Mouse (Mus musculus): Measurements from ENCODE around the gene Gpr39. TPM values are rescaled to one million over a fixed set of nuclear protein-coding genes. Genes with fewer than 3 reads are reported as not detected.

Gene Gpr39
- polyA plus RNA-seq, 1 experiment = not detected

- TF ChIP-seq CTCF (IDR thresholded peaks at IDR 0.05; ENCODE audit: control insufficient read depth, insufficient read depth, low read length) (no peak), POLR2A (IDR thresholded peaks at IDR 0.05; ENCODE audit: borderline replicate concordance, control insufficient read depth, low read depth, low read length) (no peak)
- Histone ChIP-seq H3K27ac (ENCODE audit: control insufficient read depth, insufficient read depth, low read depth, low read length, poor library complexity) (no peak overlapping the region), H3K4me1 (ENCODE audit: control insufficient read depth, insufficient read depth, low read length) (no peaks in the 10 kb centered on the region), H3K4me3 (replicated peaks; ENCODE audit: control insufficient read depth, low read depth, low read length) (no peak overlapping the region)
- 62% methylated on average over 13 of the region's 13 CpGs for WGBS
These were observed 53.1 kb downstream of the Gpr39 start for GRCm38 (mm10) chr1:125729731-125730536.

- 64% methylated on average over 6 of the region's 6 CpGs for WGBS
- H3K27ac ChIP-seq (ENCODE audit: control insufficient read depth, insufficient read depth, low read depth, low read length, poor library complexity) = no peak overlapping the region
- no peaks in the 10 kb centered on the region for H3K4me1 ChIP-seq (ENCODE audit: control insufficient read depth, insufficient read depth, low read length)
- H3K4me3 ChIP-seq (replicated peaks; ENCODE audit: control insufficient read depth, low read depth, low read length) = no peak overlapping the region
- no peak for TF ChIP-seq POLR2A (IDR thresholded peaks at IDR 0.05; ENCODE audit: borderline replicate concordance, control insufficient read depth, low read depth, low read length)
- no peak for TF ChIP-seq CTCF (IDR thresholded peaks at IDR 0.05; ENCODE audit: control insufficient read depth, insufficient read depth, low read length)
These were observed 53.7 kb downstream of the Gpr39 start for GRCm38 (mm10) chr1:125730537-125730880.

- Histone ChIP-seq H3K4me3 (replicated peaks; ENCODE audit: control insufficient read depth, low read depth, low read length) (no peak overlapping the region), H3K27ac (ENCODE audit: control insufficient read depth, insufficient read depth, low read depth, low read length, poor library complexity) (no peak overlapping the region), H3K4me1 (ENCODE audit: control insufficient read depth, insufficient read depth, low read length) (no peaks in the 10 kb centered on the region)
- TF ChIP-seq POLR2A (IDR thresholded peaks at IDR 0.05; ENCODE audit: borderline replicate concordance, control insufficient read depth, low read depth, low read length) (no peak), CTCF (IDR thresholded peaks at IDR 0.05; ENCODE audit: control insufficient read depth, insufficient read depth, low read length) (no peak)
- 63% methylated on average over 4 of the region's 4 CpGs for WGBS
These were observed 55.1 kb downstream of the Gpr39 start for GRCm38 (mm10) chr1:125731854-125732253.

GRCm38 (mm10) chr1:125744766-125745165 lies 68.0 kb downstream of the Gpr39 start:
- TF ChIP-seq CTCF (IDR thresholded peaks at IDR 0.05; ENCODE audit: control insufficient read depth, insufficient read depth, low read length) = no peak
- no peak for TF ChIP-seq POLR2A (IDR thresholded peaks at IDR 0.05; ENCODE audit: borderline replicate concordance, control insufficient read depth, low read depth, low read length)
- Histone ChIP-seq H3K27ac (ENCODE audit: control insufficient read depth, insufficient read depth, low read depth, low read length, poor library complexity) (no peak overlapping the region), H3K4me3 (replicated peaks; ENCODE audit: control insufficient read depth, low read depth, low read length) (no peak overlapping the region), H3K4me1 (ENCODE audit: control insufficient read depth, insufficient read depth, low read length) (no peaks in the 10 kb centered on the region)
- 81% methylated on average over 4 of the region's 4 CpGs for WGBS

- TF ChIP-seq POLR2A (IDR thresholded peaks at IDR 0.05; ENCODE audit: borderline replicate concordance, control insufficient read depth, low read depth, low read length) (no peak), CTCF (IDR thresholded peaks at IDR 0.05; ENCODE audit: control insufficient read depth, insufficient read depth, low read length) (no peak)
- no peak overlapping the region for H3K27ac ChIP-seq (ENCODE audit: control insufficient read depth, insufficient read depth, low read depth, low read length, poor library complexity)
- H3K4me1 ChIP-seq (ENCODE audit: control insufficient read depth, insufficient read depth, low read length) = no peaks in the 10 kb centered on the region
- 83% methylated on average over 4 of the region's 4 CpGs for WGBS
- H3K4me3 ChIP-seq (replicated peaks; ENCODE audit: control insufficient read depth, low read depth, low read length) = no peak overlapping the region
These were observed 78.7 kb downstream of the Gpr39 start for GRCm38 (mm10) chr1:125755335-125755996.

GRCm38 (mm10) chr1:125759972-125760695 lies 83.3 kb downstream of the Gpr39 start:
- Histone ChIP-seq H3K4me3 (replicated peaks; ENCODE audit: control insufficient read depth, low read depth, low read length) (no peak overlapping the region), H3K27ac (ENCODE audit: control insufficient read depth, insufficient read depth, low read depth, low read length, poor library complexity) (no peak overlapping the region), H3K4me1 (ENCODE audit: control insufficient read depth, insufficient read depth, low read length) (no peaks in the 10 kb centered on the region)
- WGBS = 76% methylated on average over 15 of the region's 15 CpGs
- TF ChIP-seq CTCF (IDR thresholded peaks at IDR 0.05; ENCODE audit: control insufficient read depth, insufficient read depth, low read length) = no peak
- no peak for TF ChIP-seq POLR2A (IDR thresholded peaks at IDR 0.05; ENCODE audit: borderline replicate concordance, control insufficient read depth, low read depth, low read length)

GRCm38 (mm10) chr1:125760696-125761025 lies 83.9 kb downstream of the Gpr39 start:
- no peaks in the 10 kb centered on the region for H3K4me1 ChIP-seq (ENCODE audit: control insufficient read depth, insufficient read depth, low read length)

GRCm38 (mm10) chr1:125762076-125762475 lies 85.3 kb downstream of the Gpr39 start:
- no peak overlapping the region for H3K4me3 ChIP-seq (replicated peaks; ENCODE audit: control insufficient read depth, low read depth, low read length)
- 64% methylated on average over 1 of the region's 1 CpGs for WGBS
- no peaks in the 10 kb centered on the region for H3K4me1 ChIP-seq (ENCODE audit: control insufficient read depth, insufficient read depth, low read length)
- H3K27ac ChIP-seq (ENCODE audit: control insufficient read depth, insufficient read depth, low read depth, low read length, poor library complexity) = no peak overlapping the region
- TF ChIP-seq CTCF (IDR thresholded peaks at IDR 0.05; ENCODE audit: control insufficient read depth, insufficient read depth, low read length) = no peak
- TF ChIP-seq POLR2A (IDR thresholded peaks at IDR 0.05; ENCODE audit: borderline replicate concordance, control insufficient read depth, low read depth, low read length) = no peak

More at GRCm38 (mm10) chr1:125760696-125761025, 83.9 kb downstream of the Gpr39 start:
- no peak overlapping the region for H3K4me3 ChIP-seq (replicated peaks; ENCODE audit: control insufficient read depth, low read depth, low read length)
- no peak overlapping the region for H3K27ac ChIP-seq (ENCODE audit: control insufficient read depth, insufficient read depth, low read depth, low read length, poor library complexity)
- WGBS = 72% methylated on average over 5 of the region's 5 CpGs
- no peak for TF ChIP-seq CTCF (IDR thresholded peaks at IDR 0.05; ENCODE audit: control insufficient read depth, insufficient read depth, low read length)
- no peak for TF ChIP-seq POLR2A (IDR thresholded peaks at IDR 0.05; ENCODE audit: borderline replicate concordance, control insufficient read depth, low read depth, low read length)

Data from bone marrow, adult 2 months (tissue).